ENCODE assay signal across 9 mouse cellular contexts in the genomic region with DNA sequence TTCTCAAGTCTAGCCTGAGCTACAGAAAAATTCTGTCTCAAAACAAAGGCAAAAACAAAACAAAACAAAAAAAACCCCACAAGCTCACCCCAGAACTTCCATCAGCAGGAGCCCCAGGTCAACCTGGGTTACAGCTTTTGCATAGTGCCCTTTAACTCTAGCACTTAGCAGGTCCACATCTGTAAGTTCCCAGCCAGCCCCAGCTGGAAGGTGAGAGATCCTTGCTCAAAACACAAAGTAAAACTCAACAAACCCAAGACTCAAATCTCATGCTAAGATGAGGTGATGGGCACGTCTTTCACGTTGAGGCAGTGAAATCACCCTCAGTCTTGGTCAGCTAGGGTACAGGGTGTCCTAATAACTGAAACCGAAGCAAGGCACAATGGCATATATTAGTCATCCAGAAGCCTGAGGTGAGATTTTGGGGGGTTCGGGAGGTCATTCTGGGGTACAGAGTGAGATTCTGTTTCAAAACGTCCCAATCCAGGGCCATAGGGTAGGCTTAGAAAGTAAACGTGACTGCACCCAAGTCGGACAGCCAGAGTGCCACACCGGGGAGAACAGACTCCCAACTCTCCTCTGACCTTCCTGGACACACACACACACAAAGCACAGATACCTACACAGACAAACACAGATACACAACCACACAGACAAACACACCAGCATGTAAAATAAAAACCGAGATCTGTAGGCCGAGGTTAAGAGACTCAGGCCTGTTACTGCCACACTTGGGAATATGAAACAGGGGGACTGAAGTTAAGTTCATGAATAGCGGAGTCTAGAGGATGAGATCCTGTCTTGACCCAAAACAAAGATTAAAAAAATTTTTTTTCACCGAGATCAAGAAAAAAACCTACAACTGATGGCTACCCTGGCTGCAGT. TPM values are rescaled to one million over a fixed set of nuclear protein-coding genes. Genes with fewer than 3 reads are reported as not detected.
DNase-seq lines count a peak whose midpoint lies in the region; ATAC-seq and TF ChIP-seq lines count a peak whose summit lies in the region.
"Had no signal": no experiment of that assay in that cellular context is flagged by ENCODE, and none has a peak within 500 bp of the region (broad histone marks: within the 10 kb centered on the region; RNA-seq: fewer than 3 reads in every experiment).

No protein-coding gene starts in this region.

- H3K27ac ChIP-seq in heart, embryonic 10.5 days: peak overlapping the region; percentile 99
- H3K27ac ChIP-seq in CH12.LX (ENCODE audit: insufficient read depth, low read depth): peak overlapping the region; percentile 99
- peak overlapping the region; percentile 97 for H3K27ac ChIP-seq in forebrain, postnatal 0 days (ENCODE audit: low read depth, low read length)
- peak overlapping the region; percentile 95 for H3K27ac ChIP-seq in liver, embryonic 15.5 days (replicated peaks)

- 72% methylated on average over 12 of the region's 12 CpGs for WGBS in heart, embryonic 10.5 days
- WGBS in forebrain, postnatal 0 days: 68% methylated on average over 12 of the region's 12 CpGs
- 65% methylated on average over 12 of the region's 12 CpGs for WGBS in liver, embryonic 15.5 days (ENCODE audit: insufficient replicate concordance)

- H3K27me3 ChIP-seq in heart, embryonic 10.5 days (ENCODE audit: insufficient read depth, poor library complexity, severe bottlenecking): no peaks in the 10 kb centered on the region
- no peaks in the 10 kb centered on the region for H3K27me3 ChIP-seq in CH12.LX (replicated peaks)
- no peaks in the 10 kb centered on the region for H3K27me3 ChIP-seq in forebrain, postnatal 0 days (ENCODE audit: insufficient read depth, low read length)
- no peaks in the 10 kb centered on the region for H3K27me3 ChIP-seq in liver, embryonic 15.5 days

- peak overlapping the region; percentile 96 for H3K4me3 ChIP-seq in heart, embryonic 10.5 days
- peak overlapping the region; percentile 24 to 82 (median 36) for H3K4me3 ChIP-seq in CH12.LX (replicated peaks in 1 of 3; ENCODE audit: low read depth in 2 of 3, low read length in 2 of 3, poor library complexity in 1 of 3)
- peak overlapping the region; percentile 66 for H3K4me3 ChIP-seq in forebrain, postnatal 0 days (ENCODE audit: low read depth, low read length)
- H3K4me3 ChIP-seq in liver, embryonic 15.5 days (replicated peaks): peak overlapping the region; percentile 80

- H3K79me2 ChIP-seq in CH12.LX (replicated peaks; ENCODE audit: control insufficient read depth, extremely low read depth, insufficient read depth, poor library complexity, severe bottlenecking): peaks cover 23% of the 10 kb centered on the region

- no peak for TF ChIP-seq CTCF in CH12.LX (conservative IDR thresholded peaks at IDR 0.05 in 1 of 2, IDR thresholded peaks at IDR 0.05 in 1 of 2; ENCODE audit: low read depth in 2 of 2, low read length in 2 of 2)
- TF ChIP-seq CTCF in forebrain, postnatal 0 days (IDR thresholded peaks at IDR 0.05; ENCODE audit: low read depth): no peak

- H3K36me3 ChIP-seq in heart, embryonic 10.5 days: peaks cover 5% of the 10 kb centered on the region; the same call in 1 of the 2 replicates
- peaks cover 0 to 18% of the 10 kb centered on the region in 2 experiments for H3K36me3 ChIP-seq in CH12.LX (replicated peaks in 1 of 2; ENCODE audit: control insufficient read depth in 1 of 2, insufficient read depth in 1 of 2, low read length in 1 of 2)
- H3K36me3 ChIP-seq in forebrain, postnatal 0 days (ENCODE audit: insufficient read depth): no peaks in the 10 kb centered on the region
- H3K36me3 ChIP-seq in liver, embryonic 15.5 days (replicated peaks): no peaks in the 10 kb centered on the region

- no peak for DNase-seq in heart, embryonic 10.5 days (ENCODE audit: low spot score)
- no peak for DNase-seq in heart, adult 8-10 months (ENCODE audit: low spot score)
- peak; percentile 40 for DNase-seq in CH12.LX (ENCODE audit: extremely low read depth)
- DNase-seq in forebrain, postnatal 0 days: no peak
- no peak for DNase-seq in left cerebral cortex, adult 8-10 months (ENCODE audit: low spot score in 2 of 2)
- DNase-seq in embryo, embryonic 10.5 days (ENCODE audit: low spot score): no peak
- no peak for DNase-seq in embryo, embryonic 11 days

- no peaks in the 10 kb centered on the region for H3K9me3 ChIP-seq in heart, embryonic 10.5 days
- H3K9me3 ChIP-seq in CH12.LX (replicated peaks; ENCODE audit: low read length): no peaks in the 10 kb centered on the region
- H3K9me3 ChIP-seq in forebrain, postnatal 0 days (ENCODE audit: low read length): no peaks in the 10 kb centered on the region
- no peaks in the 10 kb centered on the region for H3K9me3 ChIP-seq in liver, embryonic 15.5 days (replicated peaks)

- no peak; the same call in 1 of the 2 replicates for TF ChIP-seq EP300 in CH12.LX (IDR thresholded peaks at IDR 0.05; ENCODE audit: low read length)

- no peak for TF ChIP-seq RAD21 in CH12.LX (IDR thresholded peaks at IDR 0.05; ENCODE audit: low read depth, low read length)

- no peak; the same call in 1 of the 2 replicates for TF ChIP-seq POLR2A in CH12.LX (IDR thresholded peaks at IDR 0.05; ENCODE audit: low read depth, low read length)

- dilution Hi-C loops in CH12.LX (cut with MboI; ENCODE audit: extremely low pct_ligation_motif_present, extremely low pct_unique_long_range_greater_than_20kb, low sequenced_read_pairs): no loop called here

- H3K4me2 ChIP-seq in CH12.LX (ENCODE audit: insufficient read depth, low read depth, poor library complexity, severe bottlenecking): peak overlapping the region; percentile 79
- peak overlapping the region; percentile 60 for H3K4me2 ChIP-seq in forebrain, postnatal 0 days (ENCODE audit: low read depth)
- H3K4me2 ChIP-seq in liver, embryonic 15.5 days: peak overlapping the region; percentile 99

- no peak for ATAC-seq in forebrain, postnatal 0 days
- no peak for ATAC-seq in liver, embryonic 15.5 days (ENCODE audit: insufficient read depth)

- H3K4me1 ChIP-seq in heart, embryonic 10.5 days: peaks cover 56% of the 10 kb centered on the region
- peaks cover 20 to 57% of the 10 kb centered on the region in 2 experiments for H3K4me1 ChIP-seq in CH12.LX (ENCODE audit: control insufficient read depth in 1 of 2, insufficient read depth in 2 of 2)
- peaks cover 22% of the 10 kb centered on the region for H3K4me1 ChIP-seq in forebrain, postnatal 0 days (ENCODE audit: insufficient read depth)
- H3K4me1 ChIP-seq in liver, embryonic 15.5 days (replicated peaks): peaks cover 81% of the 10 kb centered on the region

- in situ Hi-C loops in CH12.LX (cut with MboI; ENCODE audit: low pct_ligation_motif_present, low pct_unique_long_range_greater_than_20kb, low sequenced_read_pairs): no loop called here

- H3K9ac ChIP-seq in CH12.LX (ENCODE audit: insufficient read depth, low read depth): peak overlapping the region; percentile 77
- peak overlapping the region; percentile 58 for H3K9ac ChIP-seq in forebrain, postnatal 0 days
- H3K9ac ChIP-seq in liver, embryonic 15.5 days: peak overlapping the region; percentile 74

RNA-seq across cellular contexts. Expression of a gene that starts 1.1 kb away (rescaled TPM):
- 76.3 and 116 TPM in 2 replicates for polyA plus RNA-seq in heart, embryonic 10.5 days (2016; fragmentation: Nextera tagmentation; extraction: Ambion mirVana)
- 100 to 1,000 TPM in 3 of 4 experiments, 10 to 100 TPM in 1; 84.2 to 134 (median 114) TPM for total RNA-seq in heart, adult 8-10 months (2022)
- total RNA-seq in CH12.LX (2012; rRNA removed): 279 and 287 TPM in 2 replicates
- total RNA-seq in CH12.LX (2014; rRNA removed): 147 and 191 TPM in 2 replicates
- 255 and 283 TPM in 2 replicates for polyA plus RNA-seq in CH12.LX (2012; ENCODE audit: insufficient read length, low read depth)
- 333 and 392 TPM in 2 replicates for total RNA-seq in forebrain, postnatal 0 days (2014; rRNA removed)
- 108 and 114 TPM in 2 replicates for polyA plus RNA-seq in forebrain, postnatal 0 days (2015; fragmentation: Nextera tagmentation; extraction: Ambion mirVana)
- polyA plus RNA-seq in liver, embryonic 15.5 days (2015; fragmentation: Nextera tagmentation; extraction: Ambion mirVana): 23.7 and 26.1 TPM in 2 replicates
- 100 to 1,000 TPM; 206 to 222 (median 214) TPM for total RNA-seq in left cerebral cortex, adult 8-10 months (2022)

RNA-seq across cellular contexts. Expression of a gene that starts 5.6 kb away (rescaled TPM):
- polyA plus RNA-seq in heart, embryonic 10.5 days (2016; fragmentation: Nextera tagmentation; extraction: Ambion mirVana): not detected in 2 replicates
- under 1 TPM in 1 of 4 experiments, not detected in 3; 0.06 TPM for total RNA-seq in heart, adult 8-10 months (2022)
- total RNA-seq in CH12.LX (2012; rRNA removed): not detected in 2 replicates
- not detected in 2 replicates for total RNA-seq in CH12.LX (2014; rRNA removed)
- polyA plus RNA-seq in CH12.LX (2012; ENCODE audit: insufficient read length, low read depth): 0.07 TPM in 1 of 2 replicates, not detected in the other
- 0.33 TPM in 1 of 2 replicates, not detected in the other for total RNA-seq in forebrain, postnatal 0 days (2014; rRNA removed)
- polyA plus RNA-seq in forebrain, postnatal 0 days (2015; fragmentation: Nextera tagmentation; extraction: Ambion mirVana): 0.03 and 0.08 TPM in 2 replicates
- polyA plus RNA-seq in liver, embryonic 15.5 days (2015; fragmentation: Nextera tagmentation; extraction: Ambion mirVana): 0.01 and 0.02 TPM in 2 replicates
- under 1 TPM in 1 of 4 experiments, not detected in 3; 0.07 TPM for total RNA-seq in left cerebral cortex, adult 8-10 months (2022)
- polyA plus RNA-seq: urinary bladder, adult 2 months had no signal

RNA-seq across cellular contexts. Expression of a gene that starts 20.7 kb away (rescaled TPM):
- polyA plus RNA-seq in heart, embryonic 10.5 days (2016; fragmentation: Nextera tagmentation; extraction: Ambion mirVana): not detected in 2 replicates
- not detected for total RNA-seq in heart, adult 8-10 months (2022)
- total RNA-seq in CH12.LX (2012; rRNA removed) (0.25 and 0.34 TPM in 2 replicates), CH12.LX (2014; rRNA removed) (0.31 TPM in 1 of 2 replicates, not detected in the other)
- 0.49 and 0.89 TPM in 2 replicates for polyA plus RNA-seq in CH12.LX (2012; ENCODE audit: insufficient read length, low read depth)
- total RNA-seq in forebrain, postnatal 0 days (2014; rRNA removed): not detected in 2 replicates
- not detected in 2 replicates for polyA plus RNA-seq in forebrain, postnatal 0 days (2015; fragmentation: Nextera tagmentation; extraction: Ambion mirVana)
- polyA plus RNA-seq in liver, embryonic 15.5 days (2015; fragmentation: Nextera tagmentation; extraction: Ambion mirVana): 0.13 and 0.35 TPM in 2 replicates
- total RNA-seq in left cerebral cortex, adult 8-10 months (2022): not detected

RNA-seq across cellular contexts. Expression of a gene that starts 24.6 kb away (rescaled TPM):
- 344 and 410 TPM in 2 replicates for polyA plus RNA-seq in heart, embryonic 10.5 days (2016; fragmentation: Nextera tagmentation; extraction: Ambion mirVana)
- total RNA-seq in heart, adult 8-10 months (2022): 10 to 100 TPM; 57.9 to 67.1 (median 63.4) TPM
- 135 and 168 TPM in 2 replicates for total RNA-seq in CH12.LX (2012; rRNA removed)
- total RNA-seq in CH12.LX (2014; rRNA removed): 134 and 143 TPM in 2 replicates
- 240 and 256 TPM in 2 replicates for polyA plus RNA-seq in CH12.LX (2012; ENCODE audit: insufficient read length, low read depth)
- 93.7 and 140 TPM in 2 replicates for total RNA-seq in forebrain, postnatal 0 days (2014; rRNA removed)
- 177 and 231 TPM in 2 replicates for polyA plus RNA-seq in forebrain, postnatal 0 days (2015; fragmentation: Nextera tagmentation; extraction: Ambion mirVana)
- 148 and 155 TPM in 2 replicates for polyA plus RNA-seq in liver, embryonic 15.5 days (2015; fragmentation: Nextera tagmentation; extraction: Ambion mirVana)
- total RNA-seq in left cerebral cortex, adult 8-10 months (2022): 10 to 100 TPM; 61.5 to 65.0 (median 63.0) TPM

RNA-seq across cellular contexts. Expression of a gene that starts 25.9 kb away (rescaled TPM):
- 0.45 and 0.48 TPM in 2 replicates for polyA plus RNA-seq in heart, embryonic 10.5 days (2016; fragmentation: Nextera tagmentation; extraction: Ambion mirVana)
- total RNA-seq in heart, adult 8-10 months (2022): 1 to 10 TPM; 1.8 to 3.7 (median 2.4) TPM
- total RNA-seq in CH12.LX (2012; rRNA removed): 3.8 and 4.7 TPM in 2 replicates
- total RNA-seq in CH12.LX (2014; rRNA removed): 2.3 and 3.1 TPM in 2 replicates
- 6.5 TPM in 2 replicates for polyA plus RNA-seq in CH12.LX (2012; ENCODE audit: insufficient read length, low read depth)
- 0.48 and 0.62 TPM in 2 replicates for total RNA-seq in forebrain, postnatal 0 days (2014; rRNA removed)
- 0.10 and 0.23 TPM in 2 replicates for polyA plus RNA-seq in forebrain, postnatal 0 days (2015; fragmentation: Nextera tagmentation; extraction: Ambion mirVana)
- 1.4 and 1.9 TPM in 2 replicates for polyA plus RNA-seq in liver, embryonic 15.5 days (2015; fragmentation: Nextera tagmentation; extraction: Ambion mirVana)
- 1 to 10 TPM; 1.7 to 2.8 (median 2.2) TPM for total RNA-seq in left cerebral cortex, adult 8-10 months (2022)

Comparison
In these comparisons a context has a peak if more than half of its experiments do, and no peak if none do; other contexts are left out.
1. H3K4me3 ChIP-seq: peak in every context shown above with its lines; median percentile 96 in heart, embryonic 10.5 days; 80 in liver, embryonic 15.5 days; 66 in forebrain, postnatal 0 days; 36 in CH12.LX.